Mouse (Mus musculus) natural killer cell, adult 2 months (primary cell): ENCODE data around the gene Kifc3.
"Not testable (repeated sequence)": the region's sequence is repeated elsewhere in the genome, so short reads cannot be mapped to it uniquely, and the experiment has no call there.

ENCODE experiments used
- DNase-seq, 2 experiments: peaks; one replicate each; pipeline ENCODE4 v3.0.0; 2022; ENCODE audit warnings: low spot score in 2 of 2

Kifc3 gene

GRCm38 (mm10) chr8:95202649-95203275 lies at the start of gene Kifc3:
Gene Kifc3 (minus strand): TSS chr8:95202812.
- no peak for DNase-seq

GRCm38 (mm10) chr8:95252056-95252455 lies 49.4 kb upstream of the Kifc3 start:
- no peak for DNase-seq

GRCm38 (mm10) chr8:95249847-95250246 lies 47.2 kb upstream of the Kifc3 start:
- DNase-seq: peak in 1 of 2 experiments; percentile 21

GRCm38 (mm10) chr8:95247277-95247676 lies 44.7 kb upstream of the Kifc3 start:
- peak; percentile 21 to 34 for DNase-seq

- DNase-seq: peak; percentile 54 to 74
These were observed 42.6 kb upstream of the Kifc3 start for GRCm38 (mm10) chr8:95245180-95245579.

GRCm38 (mm10) chr8:95243853-95244252 lies 41.2 kb upstream of the Kifc3 start:
- DNase-seq: no peak

GRCm38 (mm10) chr8:95242826-95243571 lies 40.4 kb upstream of the Kifc3 start:
- no peak for DNase-seq

- no peak for DNase-seq
These were observed 39.6 kb upstream of the Kifc3 start for GRCm38 (mm10) chr8:95242099-95242825.

- DNase-seq: peak; percentile 50 to 67
These were observed 33.1 kb upstream of the Kifc3 start for GRCm38 (mm10) chr8:95235683-95236082.

- DNase-seq: not testable (repeated sequence)
These were observed 27.5 kb upstream of the Kifc3 start for GRCm38 (mm10) chr8:95230086-95230485.

GRCm38 (mm10) chr8:95227151-95227468 lies 24.5 kb upstream of the Kifc3 start:
- DNase-seq: no peak

GRCm38 (mm10) chr8:95226251-95227150 lies 23.9 kb upstream of the Kifc3 start:
- no peak for DNase-seq

- no peak for DNase-seq
These were observed 21.4 kb upstream of the Kifc3 start for GRCm38 (mm10) chr8:95223969-95224368.

GRCm38 (mm10) chr8:95221045-95221444 lies 18.4 kb upstream of the Kifc3 start:
- DNase-seq: no peak

GRCm38 (mm10) chr8:95220571-95220998 lies 18.0 kb upstream of the Kifc3 start:
- no peak for DNase-seq

GRCm38 (mm10) chr8:95219623-95220022 lies 17.0 kb upstream of the Kifc3 start:
- DNase-seq: no peak

GRCm38 (mm10) chr8:95215709-95216360 lies 13.2 kb upstream of the Kifc3 start:
- DNase-seq: no peak

GRCm38 (mm10) chr8:95209924-95210323 lies 7.3 kb upstream of the Kifc3 start:
- DNase-seq: no peak

- no peak for DNase-seq
These were observed 3.3 kb upstream of the Kifc3 start for GRCm38 (mm10) chr8:95205946-95206345.

- DNase-seq: peak; percentile 52 to 69
These were observed 1.4 kb upstream of the Kifc3 start for GRCm38 (mm10) chr8:95204039-95204380.

- no peak for DNase-seq
These were observed 870 bp upstream of the Kifc3 start for GRCm38 (mm10) chr8:95203326-95204038.
